Mouse (Mus musculus) intestine, embryonic 14.5 days (tissue): ENCODE results near the gene Zfp51. TPM values are rescaled to one million over a fixed set of nuclear protein-coding genes. Genes with fewer than 3 reads are reported as not detected.

ENCODE experiments used
- ATAC-seq: fragments of 200-750 bp; cut with Nextera tagmentation; replicated peaks from 2 replicates; pipeline ENCODE4 v1.8.0; 2017; ENCODE audit warnings: low read depth, moderate number of reproducible peaks, moderate TSS enrichment, moderate library complexity; ENCODE audit not compliant: low FRiP score, low TSS enrichment
- DNase-seq: peaks from one replicate; pipeline ENCODE4 v3.0.0-alpha.2; 2018; ENCODE audit warnings: low spot score
- H3K27ac ChIP-seq: fragments of 300-500 bp; sonication (generic); 2 replicates; pipeline ENCODE4 v1.5.1; 2014; ENCODE audit warnings: low read depth, mild to moderate bottlenecking, control low read depth
- H3K27me3 ChIP-seq: fragments of 300-500 bp; sonication (generic); replicated peaks from 2 replicates; pipeline ENCODE4 v1.6.1; 2014; ENCODE audit warnings: low read length, control low read depth; ENCODE audit not compliant: control insufficient read depth, insufficient read depth
- H3K36me3 ChIP-seq: fragments of 300-500 bp; sonication (generic); 2 replicates; pipeline ENCODE4 v1.6.1; 2014; ENCODE audit warnings: low read length, control low read depth; ENCODE audit not compliant: control insufficient read depth, insufficient read depth
- H3K4me1 ChIP-seq: fragments of 300-500 bp; sonication (generic); replicated peaks from 2 replicates; pipeline ENCODE4 v1.6.1; 2014; ENCODE audit warnings: low read length, control low read depth, mixed read lengths; ENCODE audit not compliant: control insufficient read depth, insufficient read depth
- H3K4me2 ChIP-seq: fragments of 300-500 bp; sonication (generic); 2 replicates; pipeline ENCODE4 v1.6.1; 2014; ENCODE audit warnings: low read length
- H3K4me3 ChIP-seq: fragments of 300-500 bp; sonication (generic); 2 replicates; pipeline ENCODE4 v1.5.1; 2014; ENCODE audit warnings: low read depth, low read length, control low read depth, mixed read lengths
- H3K9ac ChIP-seq: fragments of 300-500 bp; sonication (generic); 2 replicates; pipeline ENCODE4 v1.6.1; 2014; ENCODE audit warnings: mild to moderate bottlenecking, low read length
- H3K9me3 ChIP-seq: fragments of 300-500 bp; sonication (generic); 2 replicates; pipeline ENCODE4 v1.6.1; 2016; ENCODE audit warnings: low read length, control low read depth; ENCODE audit not compliant: control insufficient read depth
- WGBS: fragments of 180-500 bp; shearing (Covaris S2); extraction: QIAGEN DNeasy Blood & Tissue Kit; methylation state at CpG from one replicate; pipeline ENCODE4 v1.1.7; 2014; 5-methylcytosine and 5-hydroxymethylcytosine counted together
- polyA plus RNA-seq: library from polyadenylated mRNA; unstranded; fragments of >200 nt; fragmentation: Nextera tagmentation; extraction: Ambion mirVana; gene quantifications from 2 replicates; pipeline ENCODE4 v1.2.1, GENCODE M21; 2014

Zfp51 gene
- polyA plus RNA-seq, 1 experiment from 2014 or later, result 14.3 TPM

DNA sequence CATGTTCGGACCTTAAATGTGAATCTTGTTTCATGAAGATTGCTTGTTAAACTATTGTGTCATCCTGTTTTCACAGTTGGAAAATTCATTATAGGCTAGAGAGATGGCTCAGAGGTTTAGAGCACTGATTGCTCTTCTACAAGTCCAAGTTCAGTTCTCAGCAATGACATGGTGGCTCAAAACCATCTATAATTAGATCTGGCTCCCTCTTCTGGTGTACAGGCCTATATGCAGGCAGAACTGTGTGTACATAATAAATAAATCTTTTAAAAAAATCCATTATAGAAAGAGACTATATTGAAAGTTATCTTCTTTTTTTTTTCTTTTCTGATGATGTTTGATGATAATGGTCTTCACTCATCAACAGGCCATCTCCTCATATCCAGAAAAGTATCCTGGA, 54.4 kb downstream of the Zfp51 start:
- Histone ChIP-seq H3K4me2 (no peak overlapping the region), H3K4me1 (no peaks in the 10 kb centered on the region), H3K27ac (no peak overlapping the region), H3K36me3 (peaks cover 45% of the 10 kb centered on the region), H3K4me3 (no peak overlapping the region), H3K9ac (no peak overlapping the region), H3K27me3 (no peaks in the 10 kb centered on the region), H3K9me3 (no peaks in the 10 kb centered on the region)
- WGBS, result 95% methylated on average over 1 of the region's 1 CpGs
- DNase-seq, result no peak
- ATAC-seq, result no peak

- 96% methylated on average over 3 of the region's 3 CpGs for WGBS
- ATAC-seq (no peak), DNase-seq (no peak)
- Histone ChIP-seq H3K9me3 (no peaks in the 10 kb centered on the region), H3K9ac (no peak overlapping the region), H3K27me3 (no peaks in the 10 kb centered on the region), H3K27ac (no peak overlapping the region), H3K4me3 (no peak overlapping the region), H3K36me3 (peaks cover 43% of the 10 kb centered on the region), H3K4me1 (no peaks in the 10 kb centered on the region), H3K4me2 (no peak overlapping the region)
These were observed 56.1 kb downstream of the Zfp51 start for GRCm38 (mm10) chr17:21506258-21506657.

DNA sequence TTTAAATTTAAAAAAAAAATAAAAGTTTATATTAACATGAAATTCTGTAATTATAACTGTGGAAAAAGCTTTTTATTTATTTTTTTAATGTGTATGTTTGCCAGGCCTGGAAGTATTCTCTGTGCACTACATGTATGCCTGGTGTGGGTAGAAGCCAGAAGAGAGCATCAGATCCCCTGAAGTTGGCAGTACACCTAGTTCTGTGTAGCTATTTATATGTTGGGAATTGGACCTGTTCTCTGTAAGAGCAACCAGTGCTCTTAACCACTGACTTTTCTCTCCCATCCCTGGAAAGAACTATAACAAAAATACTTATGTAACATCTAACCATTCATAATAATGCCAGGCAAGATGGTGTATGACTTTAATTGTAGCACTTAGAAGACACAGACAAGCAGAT, 59.6 kb downstream of the Zfp51 start:
- ATAC-seq (no peak), DNase-seq (no peak)
- H3K4me1 ChIP-seq, result no peaks in the 10 kb centered on the region
- no peaks in the 10 kb centered on the region for H3K9me3 ChIP-seq
- no peak overlapping the region for H3K4me3 ChIP-seq
- no peak overlapping the region for H3K27ac ChIP-seq
- H3K4me2 ChIP-seq, result no peak overlapping the region
- peaks cover 51% of the 10 kb centered on the region for H3K36me3 ChIP-seq
- no peaks in the 10 kb centered on the region for H3K27me3 ChIP-seq
- H3K9ac ChIP-seq, result no peak overlapping the region

Other genes starting within 250 kb of the Zfp51 start
- gene Vmn1r234, start 224.3 kb upstream of the Zfp51 start, polyA plus RNA-seq, result not detected in 2 replicates
- gene Vmn1r235, start 194.0 kb upstream of the Zfp51 start, polyA plus RNA-seq, result not detected in 2 replicates
- not detected in 2 replicates for gene Vmn1r236, start 167.4 kb upstream of the Zfp51 start, polyA plus RNA-seq
- gene Vmn1r237, start 138.5 kb upstream of the Zfp51 start, polyA plus RNA-seq, result not detected in 2 replicates
- gene Zfp677, start 66.6 kb upstream of the Zfp51 start, polyA plus RNA-seq, result 3.1 and 3.4 TPM in 2 replicates
- 4.8 and 6.1 TPM in 2 replicates for gene Zfp54, start 27.1 kb upstream of the Zfp51 start, polyA plus RNA-seq
- 13.3 and 13.7 TPM in 2 replicates for gene Zfp53, start 38.6 kb downstream of the Zfp51 start, polyA plus RNA-seq
- 2.9 and 3.2 TPM in 2 replicates for gene Zfp52, start 85.2 kb downstream of the Zfp51 start, polyA plus RNA-seq
- gene Zfp948, start 116.6 kb downstream of the Zfp51 start, polyA plus RNA-seq, result 24.7 and 28.5 TPM in 2 replicates
- gene Zfp983, start 200.2 kb downstream of the Zfp51 start, polyA plus RNA-seq, result 3.9 and 5.1 TPM in 2 replicates
- 4.5 and 8.1 TPM in 2 replicates for gene Gm10226, start 241.5 kb downstream of the Zfp51 start, polyA plus RNA-seq